ENCODE assay signal across 22 mouse cellular contexts in the genomic region with DNA sequence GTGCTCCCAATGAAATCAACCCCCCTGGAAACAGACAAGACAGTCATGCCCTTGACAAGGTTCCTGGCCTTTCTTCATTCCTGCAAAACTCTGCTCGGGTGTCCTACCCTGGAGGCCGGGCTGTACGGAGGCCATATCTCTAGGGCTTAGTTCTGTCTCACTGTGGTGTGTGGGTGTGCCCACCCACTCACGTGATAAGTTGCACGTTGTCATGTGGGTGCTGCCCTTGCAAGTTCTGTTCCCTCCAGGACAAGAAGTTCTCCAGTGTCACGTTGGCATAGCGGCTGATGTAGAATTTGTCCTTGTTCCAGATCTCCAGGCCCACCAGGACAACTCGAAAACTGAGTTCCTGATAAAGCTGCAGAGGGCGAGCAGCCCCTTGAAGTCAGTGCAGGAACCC. TPM values are rescaled to one million over a fixed set of nuclear protein-coding genes. Genes with fewer than 3 reads are reported as not detected.
DNase-seq lines count a peak whose midpoint lies in the region; TF ChIP-seq lines count a peak whose summit lies in the region.
"Had no signal": no experiment of that assay in that cellular context is flagged by ENCODE, and none has a peak within 500 bp of the region (broad histone marks: within the 10 kb centered on the region; RNA-seq: fewer than 3 reads in every experiment).

No protein-coding gene starts in this region.

- no peaks in the 10 kb centered on the region for H3K27me3 ChIP-seq in MEL (ENCODE audit: control insufficient read depth in 1 of 2, insufficient read depth in 2 of 2, low read length in 2 of 2)
- H3K27me3 ChIP-seq: CH12.LX, Patski had no signal

- H3K27ac ChIP-seq in MEL (ENCODE audit: control insufficient read depth, low read depth, low read length) (no peak overlapping the region), macrophage (peak overlapping the region; percentile 99)

- no peak for TF ChIP-seq RAD21 in MEL (IDR thresholded peaks at IDR 0.05; ENCODE audit: low read depth, low read length)

- H3K4me3 ChIP-seq in MEL (ENCODE audit: control insufficient read depth in 1 of 2, insufficient read depth in 1 of 2, low read depth in 2 of 2, low read length in 2 of 2) (no peak overlapping the region), macrophage (ENCODE audit: inconsistent target) (no peak overlapping the region)

- TF ChIP-seq EP300 in MEL (IDR thresholded peaks at IDR 0.05; ENCODE audit: low read depth in 1 of 2, low read length in 2 of 2) = no peak

- TF ChIP-seq CTCF in MEL (IDR thresholded peaks at IDR 0.05 in 2 of 3, conservative IDR thresholded peaks at IDR 0.05 in 1 of 3; ENCODE audit: control insufficient read depth in 1 of 3, insufficient read depth in 1 of 3, low read depth in 2 of 3, low read length in 3 of 3, poor library complexity in 1 of 3, severe bottlenecking in 1 of 3) = no peak

- H3K79me2 ChIP-seq in MEL (ENCODE audit: control insufficient read depth, insufficient read depth, low read length, poor library complexity) (no peaks in the 10 kb centered on the region), macrophage (ENCODE audit: inconsistent target) (peaks cover 88% of the 10 kb centered on the region)

- H3K36me3 ChIP-seq in MEL (ENCODE audit: control insufficient read depth in 1 of 2, insufficient read depth in 2 of 2, low read length in 2 of 2) = peaks cover 0 to 5% of the 10 kb centered on the region in 2 experiments; a peak in 1 of 4 replicates
- H3K36me3 ChIP-seq in macrophage (ENCODE audit: inconsistent target) = peaks cover 59% of the 10 kb centered on the region
- H3K36me3 ChIP-seq: G1E had no signal

- no peak overlapping the region for H3K9ac ChIP-seq in MEL (ENCODE audit: control insufficient read depth, low read depth, low read length, poor library complexity, severe bottlenecking)

- no peak for DNase-seq in MEL (ENCODE audit: low read depth, low spot score)
- DNase-seq in urinary bladder, postnatal 10 days (ENCODE audit: low spot score) = no peak
- DNase-seq in testis, postnatal 10 days (ENCODE audit: low spot score) = no peak
- DNase-seq: adrenal gland, adult 2 months; adrenal gland, adult 8-10 months; adrenal gland, postnatal 10 days; adrenal gland, postnatal 14 days; adrenal gland, postnatal 25 days; adrenal gland, postnatal 36 days; B cell, adult 2 months; cerebellum, adult 11 months; cerebellum, adult 11-12 months; cerebellum, adult 18-20 months; cerebellum, adult 2 months had no signal

- 82% methylated on average over 9 of the region's 9 CpGs for WGBS in macrophage (ENCODE audit: missing documents)

- peaks cover 0 to 7% of the 10 kb centered on the region in 2 experiments; a peak in 2 of 4 replicates for H3K4me1 ChIP-seq in MEL (ENCODE audit: control insufficient read depth in 1 of 2, insufficient read depth in 2 of 2, low read length in 2 of 2)

- no peaks in the 10 kb centered on the region for H3K9me3 ChIP-seq in MEL (replicated peaks; ENCODE audit: insufficient read depth, low read length)
- H3K9me3 ChIP-seq: G1E had no signal

- TF ChIP-seq POLR2A in MEL (IDR thresholded peaks at IDR 0.05; ENCODE audit: control insufficient read depth in 1 of 2, insufficient read depth in 1 of 2, low read depth in 1 of 2, low read length in 2 of 2, poor library complexity in 1 of 2) = no peak

TF ChIP-seq in MEL, 35 proteins besides CTCF, POLR2A, EP300 and RAD21:
- TF ChIP-seq USF1 (IDR thresholded peaks at IDR 0.05; ENCODE audit: low read depth, low read length) = peak; percentile 77
- TF ChIP-seq BHLHE40 (IDR thresholded peaks at IDR 0.05; ENCODE audit: borderline replicate concordance, low read depth, low read length) = peak; percentile 61; the same call in 1 of the 2 replicates
- no peak for TF ChIP-seq MAFK (IDR thresholded peaks at IDR 0.05; ENCODE audit: borderline replicate concordance, low read depth, low read length)
TF ChIP-seq in MEL: peak in this region for 2.

RNA-seq across cellular contexts. Expression of a gene that starts 4.1 kb away (rescaled TPM):
- 0.39 and 0.75 TPM in 2 replicates for total RNA-seq in MEL (2012; rRNA removed)
- under 1 TPM in 1 of 2 experiments, not detected in 1; 0.50 TPM for polyA plus RNA-seq in MEL (2012; ENCODE audit: insufficient read depth in 1 of 2, insufficient read length in 2 of 2, low read depth in 1 of 2, low replicate concordance in 2 of 2, missing spikeins in 1 of 2)
- total RNA-seq in macrophage (2018; cell fraction: chromatin; rRNA removed) = 1,000 to 10,000 TPM in 7 of 26 experiments, 100 to 1,000 TPM in 19; 146 to 1,912 (median 371) TPM
- 100 to 1,000 TPM in 23 of 26 experiments, 10 to 100 TPM in 3; 96.7 to 475 (median 196) TPM for total RNA-seq in macrophage (2018; cell fraction: cytosol; rRNA removed)
- 1,000 to 10,000 TPM in 1 of 26 experiments, 100 to 1,000 TPM in 25; 153 to 2,204 (median 378) TPM for total RNA-seq in macrophage (2018; cell fraction: nucleus; rRNA removed)
- polyA plus RNA-seq in macrophage (2018) = 169 to 1,404 TPM (median 407 TPM) in 3 replicates

RNA-seq across cellular contexts. Expression of a gene that starts 9.7 kb away (rescaled TPM):
- not detected in 2 replicates for total RNA-seq in MEL (2012; rRNA removed)
- polyA plus RNA-seq in MEL (2012; ENCODE audit: insufficient read depth in 1 of 2, insufficient read length in 2 of 2, low read depth in 1 of 2, low replicate concordance in 2 of 2, missing spikeins in 1 of 2) (under 1 TPM in 1 of 2 experiments, not detected in 1; 0.13 TPM), macrophage (2018) (0.23 to 0.38 TPM in 2 of 3 replicates, not detected in the other)
- 1 to 10 TPM in 17 of 26 experiments, under 1 TPM in 5, not detected in 4; 0.52 to 9.6 (median 1.7) TPM for total RNA-seq in macrophage (2018; cell fraction: chromatin; rRNA removed)
- total RNA-seq in macrophage (2018; cell fraction: cytosol; rRNA removed) = under 1 TPM in 17 of 26 experiments, not detected in 9; 0.05 to 0.35 (median 0.20) TPM
- total RNA-seq in macrophage (2018; cell fraction: nucleus; rRNA removed) = 10 to 100 TPM in 1 of 26 experiments, 1 to 10 TPM in 6, under 1 TPM in 11, not detected in 8; 0.29 to 10.1 (median 0.83) TPM
- total RNA-seq: adrenal gland, adult 18-20 months; adrenal gland, adult 2 months; adrenal gland, postnatal 14 days; adrenal gland, postnatal 36 days had no signal
- polyA plus RNA-seq: G1E had no signal

RNA-seq across cellular contexts. Expression of a gene that starts 44.7 kb away (rescaled TPM):
- total RNA-seq in MEL (2012; rRNA removed) = not detected in 2 replicates
- polyA plus RNA-seq in MEL (2012; ENCODE audit: insufficient read depth in 1 of 2, insufficient read length in 2 of 2, low read depth in 1 of 2, low replicate concordance in 2 of 2, missing spikeins in 1 of 2) (not detected), macrophage (2018) (not detected in 3 replicates)
- not detected for total RNA-seq in macrophage (2018; cell fraction: chromatin; rRNA removed)
- not detected for total RNA-seq in macrophage (2018; cell fraction: cytosol; rRNA removed)
- total RNA-seq in macrophage (2018; cell fraction: nucleus; rRNA removed) = not detected
- total RNA-seq: adrenal gland, adult 18-20 months; adrenal gland, adult 2 months; adrenal gland, adult 8-10 months; adrenal gland, postnatal 14 days; adrenal gland, postnatal 25 days; adrenal gland, postnatal 36 days; adrenal gland, postnatal 4 days; CH12.LX; G1E had no signal
- polyA plus RNA-seq: brain, embryonic 14.5 days; C2C12; G1E; Patski had no signal

RNA-seq across cellular contexts. Expression of a gene that starts 47.9 kb away (rescaled TPM):
- 29.4 and 35.6 TPM in 2 replicates for total RNA-seq in MEL (2012; rRNA removed)
- 10 to 100 TPM in 1 of 2 experiments, not detected in 1; 51.5 TPM for polyA plus RNA-seq in MEL (2012; ENCODE audit: insufficient read depth in 1 of 2, insufficient read length in 2 of 2, low read depth in 1 of 2, low replicate concordance in 2 of 2, missing spikeins in 1 of 2)
- total RNA-seq in macrophage (2018; cell fraction: chromatin; rRNA removed) = 10 to 100 TPM; 12.0 to 45.5 (median 27.2) TPM
- 10 to 100 TPM in 25 of 26 experiments, 1 to 10 TPM in 1; 9.9 to 19.4 (median 14.2) TPM for total RNA-seq in macrophage (2018; cell fraction: cytosol; rRNA removed)
- 10 to 100 TPM in 25 of 26 experiments, 1 to 10 TPM in 1; 7.9 to 49.5 (median 21.9) TPM for total RNA-seq in macrophage (2018; cell fraction: nucleus; rRNA removed)
- polyA plus RNA-seq in macrophage (2018) = 11.9 to 14.7 TPM (median 14.1 TPM) in 3 replicates

RNA-seq across cellular contexts. Expression of a gene that starts 48.2 kb away (rescaled TPM):
- total RNA-seq in MEL (2012; rRNA removed) = 27.0 and 27.1 TPM in 2 replicates
- 10 to 100 TPM in 1 of 2 experiments, not detected in 1; 43.6 TPM for polyA plus RNA-seq in MEL (2012; ENCODE audit: insufficient read depth in 1 of 2, insufficient read length in 2 of 2, low read depth in 1 of 2, low replicate concordance in 2 of 2, missing spikeins in 1 of 2)
- total RNA-seq in macrophage (2018; cell fraction: chromatin; rRNA removed) = 10 to 100 TPM; 11.1 to 38.0 (median 25.2) TPM
- total RNA-seq in macrophage (2018; cell fraction: cytosol; rRNA removed) = 10 to 100 TPM; 12.3 to 18.7 (median 14.6) TPM
- 10 to 100 TPM in 24 of 26 experiments, 1 to 10 TPM in 2; 9.0 to 45.0 (median 18.9) TPM for total RNA-seq in macrophage (2018; cell fraction: nucleus; rRNA removed)
- polyA plus RNA-seq in macrophage (2018) = 12.5 to 29.2 TPM (median 21.1 TPM) in 3 replicates

Comparison
In these comparisons a context has a peak if more than half of its experiments do, and no peak if none do; other contexts are left out.
1. RNA of a gene that starts 4.1 kb away (polyA plus RNA-seq): 169 to 1,404 TPM in macrophage; 0.50 TPM in MEL; every median in the first group is over 100 times any median in the second.